Mouse (Mus musculus) lung, adult 2 months (tissue): ENCODE measurements around the gene A630010A05Rik.
"Not testable (repeated sequence)": the region's sequence is repeated elsewhere in the genome, so short reads cannot be mapped to it uniquely, and the experiment has no call there.

ENCODE experiments used
- CTCF ChIP-seq: fragments of 200-500 bp; IDR thresholded peaks from 2 replicates; pipeline ENCODE4 v1.5.1; 2011; ENCODE audit warnings: mild to moderate bottlenecking, low read length, control low read depth; ENCODE audit not compliant: insufficient read depth
- POLR2A ChIP-seq: fragments of 200-500 bp; IDR thresholded peaks from 2 replicates; pipeline ENCODE4 v1.6.1; 2011; ENCODE audit warnings: low read depth, mild to moderate bottlenecking, control low read depth, low read length, borderline replicate concordance; ENCODE audit errors: extremely low read depth

GRCm38 (mm10) chr16:14557191-14557590, 4.9 kb upstream of the A630010A05Rik start:
- TF ChIP-seq CTCF, POLR2A: not testable (repeated sequence)
